Mouse (Mus musculus) ES-Bruce4 (cell line): ENCODE measurements around the gene Gucd1. TPM values are rescaled to one million over a fixed set of nuclear protein-coding genes. Genes with fewer than 3 reads are reported as not detected.
"Not testable (repeated sequence)": the region's sequence is repeated elsewhere in the genome, so short reads cannot be mapped to it uniquely, and the experiment has no call there.

Source experiments
- H3K27ac ChIP-seq: 2 replicates; pipeline ENCODE4 v1.5.1; 2012; ENCODE audit warnings: low read length, inconsistent platforms; ENCODE audit not compliant: insufficient read depth
- H3K27me3 ChIP-seq: 2 replicates; pipeline ENCODE4 v1.6.1; 2012; ENCODE audit warnings: mild to moderate bottlenecking, low read length, inconsistent platforms; ENCODE audit not compliant: control insufficient read depth, poor library complexity, insufficient read depth, severe bottlenecking
- H3K36me3 ChIP-seq: 2 replicates; pipeline ENCODE4 v1.6.1; 2012; ENCODE audit warnings: inconsistent platforms, mild to moderate bottlenecking, low read length, moderate library complexity; ENCODE audit not compliant: control insufficient read depth, poor library complexity, insufficient read depth, severe bottlenecking
- H3K4me1 ChIP-seq: one replicate; pipeline ENCODE4 v1.8.1; 2011; ENCODE audit warnings: low read length; ENCODE audit not compliant: control insufficient read depth, insufficient read depth
- H3K4me3 ChIP-seq: 2 replicates; pipeline ENCODE4 v1.5.1; 2011; ENCODE audit warnings: low read depth, mild to moderate bottlenecking, low read length
- H3K9ac ChIP-seq: 2 replicates; pipeline ENCODE4 v1.6.1; 2012; ENCODE audit warnings: low read depth, mild to moderate bottlenecking, inconsistent platforms; ENCODE audit not compliant: poor library complexity, severe bottlenecking
- H3K9me3 ChIP-seq: replicated peaks from 2 replicates; pipeline ENCODE4 v1.6.1; 2012; ENCODE audit warnings: mild to moderate bottlenecking, low read length, inconsistent platforms; ENCODE audit not compliant: control insufficient read depth, poor library complexity, insufficient read depth, severe bottlenecking
- CTCF ChIP-seq: IDR thresholded peaks from one replicate; pipeline ENCODE4 v1.8.1; 2011; ENCODE audit warnings: low read depth, low read length
- EP300 ChIP-seq: IDR thresholded peaks from 2 replicates; pipeline ENCODE4 v1.6.1; 2011; ENCODE audit warnings: low read depth, low read length; ENCODE audit not compliant: insufficient read depth
- POLR2A ChIP-seq: IDR thresholded peaks from one replicate; pipeline ENCODE4 v1.8.1; 2011; ENCODE audit warnings: low read length; ENCODE audit not compliant: insufficient read depth
- polyA plus RNA-seq: library from polyadenylated mRNA; stranded (reverse); fragments of >200 nt; gene quantifications from 2 replicates; pipeline ENCODE4 v1.2.4, GENCODE M21; 2011; ENCODE audit warnings: low read depth; ENCODE audit not compliant: missing spikeins, insufficient read depth, insufficient read length

Gucd1 gene
- polyA plus RNA-seq, 1 experiment, result 9.9 TPM

DNA sequence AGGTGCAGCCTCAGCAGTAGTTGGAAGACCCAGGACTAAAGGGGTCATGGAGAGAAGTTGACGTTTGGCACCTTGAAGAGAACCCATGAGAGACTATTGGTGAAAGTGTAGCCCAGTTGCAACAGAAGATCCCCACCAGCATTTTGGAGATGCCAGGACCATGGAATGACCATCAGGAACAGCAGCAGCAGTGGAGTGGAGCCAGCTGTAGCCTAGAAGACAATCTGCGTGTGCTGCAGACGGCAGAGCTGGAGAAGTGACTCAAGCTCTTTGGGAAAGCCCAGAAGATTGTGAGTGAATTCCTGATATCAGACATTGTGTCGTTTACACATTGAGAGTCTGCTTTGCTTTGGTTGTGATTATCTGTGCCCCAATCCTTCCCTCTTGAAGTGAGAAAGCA lies 36.1 kb downstream of the Gucd1 start:
- H3K9me3 ChIP-seq, result no peaks in the 10 kb centered on the region
- no peaks in the 10 kb centered on the region for H3K36me3 ChIP-seq
- H3K9ac ChIP-seq, result no peak overlapping the region
- H3K4me3 ChIP-seq, result no peak overlapping the region
- no peak overlapping the region for H3K27ac ChIP-seq
- TF ChIP-seq CTCF (no peak), POLR2A (no peak), EP300 (no peak)
- H3K27me3 ChIP-seq, result 0 out of 2 replicates have a peak, but pooled peaks cover 1% of the 10 kb centered on the region
- no peaks in the 10 kb centered on the region for H3K4me1 ChIP-seq

DNA sequence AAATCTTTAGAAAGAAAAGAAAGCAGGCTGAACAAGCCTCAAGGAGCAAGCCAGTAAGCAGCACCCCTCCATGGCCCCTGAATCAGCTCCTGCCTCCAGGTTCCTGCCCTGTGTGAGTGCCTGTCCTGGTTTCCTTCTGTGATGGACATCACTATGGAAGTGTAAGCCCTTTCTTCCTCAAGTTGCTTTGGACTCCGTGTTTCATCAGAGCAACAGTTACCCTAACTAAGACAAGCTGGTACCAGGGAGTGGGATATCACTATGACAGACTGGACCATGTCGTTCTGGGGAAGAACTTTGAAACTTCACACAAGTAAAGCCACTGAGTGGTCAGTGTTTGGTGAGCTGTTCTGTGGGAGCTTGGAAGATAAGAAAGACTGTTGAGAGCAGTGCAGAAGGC lies 37.8 kb downstream of the Gucd1 start:
- TF ChIP-seq EP300, result no peak
- no peak for TF ChIP-seq POLR2A
- TF ChIP-seq CTCF, result no peak
- Histone ChIP-seq H3K36me3 (no peaks in the 10 kb centered on the region), H3K27me3 (0 out of 2 replicates have a peak, but pooled peaks cover 1% of the 10 kb centered on the region), H3K9me3 (no peaks in the 10 kb centered on the region), H3K4me3 (no peak overlapping the region), H3K27ac (no peak overlapping the region), H3K4me1 (no peaks in the 10 kb centered on the region), H3K9ac (no peak overlapping the region)

GRCm38 (mm10) chr10:75477034-75477433 lies 40.7 kb downstream of the Gucd1 start:
- Histone ChIP-seq H3K4me1 (no peaks in the 10 kb centered on the region), H3K27me3 (0 out of 2 replicates have a peak, but pooled peaks cover 1% of the 10 kb centered on the region), H3K9ac (no peak overlapping the region), H3K9me3 (no peaks in the 10 kb centered on the region), H3K4me3 (no peak overlapping the region), H3K36me3 (no peaks in the 10 kb centered on the region), H3K27ac (no peak overlapping the region)
- TF ChIP-seq POLR2A (no peak), EP300 (no peak), CTCF (no peak)

DNA sequence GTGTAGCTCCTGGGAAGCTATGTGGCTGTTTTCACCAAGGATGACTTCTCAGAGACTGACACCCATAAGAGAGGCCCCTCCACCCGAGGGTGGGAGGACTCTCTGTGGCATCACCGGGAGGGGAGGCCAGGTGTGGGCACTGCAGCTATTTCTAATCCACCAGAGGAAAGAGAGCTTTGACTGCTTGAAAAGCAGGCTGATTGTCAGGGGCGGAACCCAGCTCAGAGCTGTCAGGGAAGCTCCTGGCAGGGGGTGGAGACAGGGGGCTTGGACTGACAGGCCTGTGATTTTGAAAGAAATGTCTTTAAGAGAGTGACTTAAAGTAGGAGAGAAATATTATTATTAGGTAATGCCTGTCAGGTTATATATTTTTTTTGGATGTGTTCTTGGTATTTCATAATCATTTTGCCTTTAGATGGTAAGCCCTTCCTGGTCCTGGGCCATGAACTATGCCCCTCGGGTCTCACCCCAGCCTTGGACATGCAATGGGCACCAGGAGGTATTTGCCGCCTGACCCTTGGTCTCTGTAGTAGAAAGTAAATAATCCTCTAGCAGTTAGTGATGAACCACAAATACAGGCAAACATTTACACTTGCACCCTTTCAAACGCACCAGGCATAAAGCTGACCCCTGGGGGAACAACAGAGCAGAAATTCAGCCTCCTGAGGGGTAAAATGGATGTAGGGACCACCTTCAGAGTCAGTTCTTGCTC lies 42.5 kb downstream of the Gucd1 start:
- H3K4me3 ChIP-seq, H3K9me3 ChIP-seq, H3K27ac ChIP-seq, H3K27me3 ChIP-seq, H3K9ac ChIP-seq, H3K36me3 ChIP-seq, H3K4me1 ChIP-seq: not testable (repeated sequence)

GRCm38 (mm10) chr10:75474571-75474970 lies 43.2 kb downstream of the Gucd1 start:
- Histone ChIP-seq H3K9me3 (no peaks in the 10 kb centered on the region), H3K27me3 (0 out of 2 replicates have a peak, but pooled peaks cover 1% of the 10 kb centered on the region), H3K4me3 (no peak overlapping the region), H3K4me1 (no peaks in the 10 kb centered on the region), H3K27ac (no peak overlapping the region), H3K36me3 (no peaks in the 10 kb centered on the region), H3K9ac (no peak overlapping the region)
- TF ChIP-seq EP300 (no peak), POLR2A (no peak), CTCF (no peak)

- Histone ChIP-seq H3K4me1 (no peaks in the 10 kb centered on the region), H3K36me3 (no peaks in the 10 kb centered on the region), H3K4me3 (no peak overlapping the region), H3K9me3 (no peaks in the 10 kb centered on the region), H3K27ac (no peak overlapping the region), H3K9ac (no peak overlapping the region), H3K27me3 (0 out of 2 replicates have a peak, but pooled peaks cover 1% of the 10 kb centered on the region)
- TF ChIP-seq CTCF (no peak), EP300 (no peak), POLR2A (no peak)
Measured at GRCm38 (mm10) chr10:75473411-75473810, 44.4 kb downstream of the Gucd1 start.
